Mouse (Mus musculus) layer of hippocampus, postnatal 14 days (tissue): ENCODE measurements at regions not wholly inside any gene's neighbourhood (a gene's known extent, or its start where the extent isn't known, plus 50 kb on each side); places are given as distances from the start of the nearest gene placed in this dataset.
"Not testable (repeated sequence)": the region's sequence is repeated elsewhere in the genome, so short reads cannot be mapped to it uniquely, and the experiment has no call there.

Experiments used
- DNase-seq, 2 experiments: peaks; one replicate each; pipeline ENCODE4 v3.0.0; 2021 to 2022; ENCODE audit warnings: low spot score in 2 of 2, mixed read lengths in 1 of 2

- DNase-seq: no peak
Measured at GRCm38 (mm10) chr5:40908803-40909202, 799.2 kb downstream of the Rab28 start.

- DNase-seq: no peak
Measured at GRCm38 (mm10) chr5:40901742-40902141, 806.2 kb downstream of the Rab28 start.

- DNase-seq: no peak
Measured at GRCm38 (mm10) chr5:40882886-40883285, 825.1 kb downstream of the Rab28 start.

GRCm38 (mm10) chr5:40877756-40878155 lies 830.2 kb downstream of the Rab28 start:
- no peak for DNase-seq

GRCm38 (mm10) chr5:40862349-40862748 lies 845.6 kb downstream of the Rab28 start:
- not testable (repeated sequence) for DNase-seq
